Mouse (Mus musculus) liver, postnatal 0 days (tissue): Measurements from ENCODE around the gene Prdx1. TPM values are rescaled to one million over a fixed set of nuclear protein-coding genes. Genes with fewer than 3 reads are reported as not detected.

Experiments
- ATAC-seq: fragments of 200-750 bp; cut with Nextera tagmentation; 2 replicates; pipeline ENCODE4 v1.8.0; 2017; ENCODE audit warnings: mild to moderate bottlenecking, moderate library complexity
- DNase-seq: peaks from one replicate; pipeline ENCODE4 v3.0.0-alpha.2; 2016
- H3K27ac ChIP-seq: fragments of 300-500 bp; sonication (generic); 2 replicates; pipeline ENCODE4 v1.5.1; 2014; ENCODE audit warnings: antibody characterized with exemption, moderate library complexity, mild to moderate bottlenecking, low read depth
- H3K27me3 ChIP-seq: fragments of 300-500 bp; sonication (generic); 2 replicates; pipeline ENCODE4 v1.6.1; 2014; ENCODE audit warnings: low read length, control low read depth, mixed read lengths; ENCODE audit not compliant: insufficient read depth
- H3K36me3 ChIP-seq: fragments of 300-500 bp; sonication (generic); replicated peaks from 2 replicates; pipeline ENCODE4 v1.6.1; 2014; ENCODE audit warnings: mild to moderate bottlenecking, control low read depth, low read length, moderate library complexity, mixed read lengths; ENCODE audit not compliant: insufficient read depth
- H3K4me1 ChIP-seq: fragments of 300-500 bp; sonication (generic); 2 replicates; pipeline ENCODE4 v1.6.1; 2014; ENCODE audit warnings: antibody characterized with exemption, mild to moderate bottlenecking, control low read depth; ENCODE audit not compliant: insufficient read depth
- H3K4me2 ChIP-seq: fragments of 300-500 bp; sonication (generic); 2 replicates; pipeline ENCODE4 v1.6.1; 2014; ENCODE audit warnings: low read depth, mild to moderate bottlenecking, low read length, moderate library complexity, mixed read lengths
- H3K4me3 ChIP-seq: fragments of 300-500 bp; sonication (generic); 2 replicates; pipeline ENCODE4 v1.5.1; 2014; ENCODE audit warnings: low read depth, low read length
- H3K9ac ChIP-seq: fragments of 300-500 bp; sonication (generic); replicated peaks from 2 replicates; pipeline ENCODE4 v1.6.1; 2014; ENCODE audit warnings: mild to moderate bottlenecking, moderate library complexity
- H3K9me3 ChIP-seq: fragments of 300-500 bp; sonication (generic); 2 replicates; pipeline ENCODE4 v1.6.1; 2016; ENCODE audit warnings: mild to moderate bottlenecking, control low read depth, low read length, mixed read lengths
- CTCF ChIP-seq: sonication (generic); IDR thresholded peaks from 2 replicates; pipeline ENCODE4 v1.5.1; 2016; ENCODE audit warnings: antibody characterized with exemption, low read depth
- EP300 ChIP-seq: IDR thresholded peaks from 2 replicates; pipeline ENCODE4 v1.6.1; 2016; ENCODE audit warnings: antibody characterized with exemption, low read depth, mild to moderate bottlenecking
- WGBS: fragments of 180-500 bp; shearing (Covaris S2); extraction: QIAGEN DNeasy Blood & Tissue Kit; methylation state at CpG from one replicate; pipeline ENCODE4 v1.1.7; 2014; ENCODE audit not compliant: insufficient replicate concordance; 5-methylcytosine and 5-hydroxymethylcytosine counted together
- polyA plus RNA-seq: library from polyadenylated mRNA; unstranded; fragments of >200 nt; fragmentation: Nextera tagmentation; extraction: Ambion mirVana; gene quantifications from 2 replicates; pipeline ENCODE4 v1.2.1, GENCODE M21; 2015

The Prdx1 gene
- polyA plus RNA-seq, 1 experiment from 2014 or later = 2,167 TPM

DNA sequence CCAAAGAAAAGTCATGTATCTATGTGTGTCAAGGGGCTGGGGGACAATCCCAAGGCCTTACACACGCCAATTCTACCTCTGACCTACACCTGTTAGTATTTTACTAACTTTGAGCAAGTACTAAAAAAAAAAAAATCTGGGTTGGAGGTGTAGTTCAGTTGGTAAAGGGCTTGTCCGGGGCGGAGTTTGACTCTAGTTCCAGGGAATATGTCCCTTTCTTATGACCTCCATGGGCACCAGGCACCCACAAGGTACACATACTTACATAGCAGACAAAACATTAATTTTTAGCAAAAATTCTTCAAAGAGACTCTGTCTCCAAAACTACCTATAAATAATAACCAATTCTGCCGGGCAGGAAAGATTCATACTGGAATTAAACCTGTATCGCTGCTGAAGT, 35.0 kb upstream of the Prdx1 start:
- Histone ChIP-seq H3K4me1 (peaks cover 22% of the 10 kb centered on the region), H3K36me3 (peaks cover 9% of the 10 kb centered on the region)

GRCm38 (mm10) chr4:116650924-116651796, 34.2 kb upstream of the Prdx1 start, which contains the start of gene Akr1a1:
Gene Akr1a1, minus strand, starts transcription at chr4:116651680.
- TF ChIP-seq CTCF (no peak), EP300 (no peak)
- no peaks in the 10 kb centered on the region for H3K27me3 ChIP-seq
- H3K9ac ChIP-seq = peak within 1 kb of the TSS; percentile 90
- peak within 1 kb of the TSS; percentile 95 for H3K4me3 ChIP-seq
- peak; percentile 87 for DNase-seq
- peak within 1 kb of the TSS; percentile 85 for H3K4me2 ChIP-seq
- under 1% methylated on average over 39 of the region's 39 CpGs for WGBS
- peak within 1 kb of the TSS; percentile 95 for H3K27ac ChIP-seq
- ATAC-seq = peak; percentile 92
- peaks cover 30% of the 10 kb centered on the region for H3K4me1 ChIP-seq
- no peaks in the 10 kb centered on the region for H3K9me3 ChIP-seq
- peaks cover 8% of the 10 kb centered on the region for H3K36me3 ChIP-seq

More for the DNA sequence above, 35.0 kb upstream of the Prdx1 start:
- 28% methylated on average over 5 of the region's 5 CpGs for WGBS
- DNase-seq (no peak), ATAC-seq (no peak)
- no peaks in the 10 kb centered on the region for H3K27me3 ChIP-seq
- TF ChIP-seq CTCF (no peak), EP300 (no peak)
- peak overlapping the region; percentile 90 for H3K9ac ChIP-seq
- peak overlapping the region; percentile 85 for H3K4me2 ChIP-seq
- H3K9me3 ChIP-seq = no peaks in the 10 kb centered on the region
- H3K4me3 ChIP-seq = peak overlapping the region; percentile 95
- H3K27ac ChIP-seq = peak overlapping the region; percentile 95

DNA sequence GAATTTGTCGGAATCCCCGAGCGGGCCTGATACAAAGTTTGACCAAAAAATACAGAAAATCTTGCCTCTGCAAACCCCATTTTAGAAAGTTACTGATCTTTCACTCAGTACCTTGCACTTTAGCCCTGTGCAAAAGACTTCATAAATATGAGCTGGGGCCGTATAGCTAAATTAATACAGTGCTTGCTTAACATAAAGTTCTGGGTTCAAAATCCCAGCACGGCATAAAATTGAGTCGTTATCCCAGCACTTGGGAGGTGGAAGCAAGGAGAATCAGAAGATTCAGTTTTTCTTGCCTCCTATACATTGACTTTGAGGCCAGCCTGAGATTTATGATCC, 33.6 kb upstream of the Prdx1 start:
- Histone ChIP-seq H3K9me3 (no peaks in the 10 kb centered on the region), H3K36me3 (peaks cover 2% of the 10 kb centered on the region; the same call in 1 of the 2 replicates), H3K27me3 (no peaks in the 10 kb centered on the region), H3K27ac (peak overlapping the region; percentile 95), H3K4me2 (peak overlapping the region; percentile 85), H3K4me3 (peak overlapping the region; percentile 95), H3K4me1 (peaks cover 35% of the 10 kb centered on the region), H3K9ac (peak overlapping the region; percentile 90)
- 5% methylated on average over 6 of the region's 6 CpGs for WGBS
- TF ChIP-seq EP300 (no peak), CTCF (no peak)
- ATAC-seq (no peak; the same call in 1 of the 2 replicates), DNase-seq (no peak)

DNA sequence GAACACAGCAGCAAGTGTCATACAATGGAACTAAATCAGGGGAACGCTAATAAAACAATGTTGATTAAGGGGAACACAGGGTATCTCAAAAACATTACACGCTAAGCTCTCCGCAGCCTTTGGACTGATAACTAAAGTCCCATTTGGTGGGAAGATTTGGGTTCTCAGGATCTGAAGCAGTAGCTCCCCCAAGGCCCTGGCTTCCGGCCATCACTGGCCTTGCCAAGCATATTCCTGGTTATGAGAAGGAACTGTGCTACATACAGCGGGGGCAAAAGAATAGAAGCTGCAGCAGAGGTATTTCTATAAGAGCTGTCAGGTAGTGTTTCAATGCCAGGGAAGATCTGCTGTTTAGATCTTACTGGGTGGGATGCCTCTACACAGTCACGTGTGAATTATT, 32.1 kb upstream of the Prdx1 start:
- WGBS = 90% methylated on average over 6 of the region's 6 CpGs
- Histone ChIP-seq H3K9ac (no peak overlapping the region), H3K27me3 (no peaks in the 10 kb centered on the region), H3K9me3 (no peaks in the 10 kb centered on the region), H3K36me3 (no peaks in the 10 kb centered on the region), H3K27ac (no peak overlapping the region), H3K4me2 (no peak overlapping the region), H3K4me3 (no peak overlapping the region), H3K4me1 (peaks cover 29% of the 10 kb centered on the region)
- no peak for DNase-seq
- TF ChIP-seq EP300 (no peak), CTCF (no peak)
- no peak for ATAC-seq

DNA sequence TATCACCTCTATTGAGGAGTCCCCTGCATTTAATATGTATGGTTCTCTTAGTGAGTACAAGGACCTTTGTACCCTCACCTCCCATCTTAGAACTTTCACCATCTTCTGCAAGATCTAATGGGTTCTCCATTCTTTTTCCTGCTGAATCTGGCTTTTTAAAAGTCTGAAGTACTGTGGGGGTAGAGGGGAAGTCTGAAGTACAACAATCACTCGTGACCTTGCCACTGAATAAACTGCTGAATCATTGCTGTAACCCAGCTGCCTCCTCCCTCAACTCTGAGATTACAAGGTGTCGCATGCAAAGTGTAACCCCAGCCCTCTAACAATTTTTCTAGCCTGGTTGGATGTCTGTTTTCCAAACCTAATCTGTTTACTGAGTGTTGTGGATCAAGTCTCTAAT, 30.2 kb upstream of the Prdx1 start:
- Histone ChIP-seq H3K4me3 (no peak overlapping the region), H3K36me3 (no peaks in the 10 kb centered on the region), H3K4me2 (no peak overlapping the region), H3K9ac (no peak overlapping the region), H3K27me3 (no peaks in the 10 kb centered on the region), H3K4me1 (peaks cover 25% of the 10 kb centered on the region), H3K27ac (peak overlapping the region; percentile 76), H3K9me3 (no peaks in the 10 kb centered on the region)
- no peak for DNase-seq
- peak; percentile 27 for ATAC-seq
- 11% methylated on average over 2 of the region's 2 CpGs for WGBS
- TF ChIP-seq CTCF (no peak), EP300 (0 out of 2 replicates have a peak, but pooled peaks have one; percentile 24)

DNA sequence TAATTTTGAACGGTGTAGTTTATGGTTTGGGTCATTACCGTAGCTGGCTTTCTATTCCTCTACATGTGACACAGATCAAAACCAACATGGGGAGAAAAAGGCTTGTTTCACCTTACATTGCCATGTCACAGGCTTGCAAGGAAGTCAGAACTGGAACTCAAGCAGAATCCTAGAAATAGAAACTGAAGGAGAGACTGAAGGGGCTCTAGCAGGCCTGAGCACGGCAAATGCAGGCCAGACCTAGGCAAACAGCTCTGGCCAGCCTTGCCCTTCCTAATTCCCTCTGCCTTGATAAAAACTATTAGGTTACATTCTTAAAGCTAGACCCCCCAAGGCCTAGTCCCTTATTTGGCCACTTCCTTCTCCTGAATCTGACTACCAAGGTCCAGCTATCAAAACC, 29.7 kb upstream of the Prdx1 start:
- 55% methylated on average over 3 of the region's 3 CpGs for WGBS

More for the DNA sequence above, 29.7 kb upstream of the Prdx1 start:
- no peak overlapping the region for H3K4me3 ChIP-seq
- no peaks in the 10 kb centered on the region for H3K36me3 ChIP-seq
- no peaks in the 10 kb centered on the region for H3K27me3 ChIP-seq
- DNase-seq = no peak
- no peak overlapping the region for H3K9ac ChIP-seq
- peaks cover 22% of the 10 kb centered on the region for H3K4me1 ChIP-seq
- no peak overlapping the region for H3K4me2 ChIP-seq
- peak overlapping the region; percentile 76 for H3K27ac ChIP-seq
- ATAC-seq = no peak
- TF ChIP-seq EP300 (no peak), CTCF (no peak)
- H3K9me3 ChIP-seq = no peaks in the 10 kb centered on the region
